ENCODE assay signal across 20 mouse cellular contexts in the genomic region with DNA sequence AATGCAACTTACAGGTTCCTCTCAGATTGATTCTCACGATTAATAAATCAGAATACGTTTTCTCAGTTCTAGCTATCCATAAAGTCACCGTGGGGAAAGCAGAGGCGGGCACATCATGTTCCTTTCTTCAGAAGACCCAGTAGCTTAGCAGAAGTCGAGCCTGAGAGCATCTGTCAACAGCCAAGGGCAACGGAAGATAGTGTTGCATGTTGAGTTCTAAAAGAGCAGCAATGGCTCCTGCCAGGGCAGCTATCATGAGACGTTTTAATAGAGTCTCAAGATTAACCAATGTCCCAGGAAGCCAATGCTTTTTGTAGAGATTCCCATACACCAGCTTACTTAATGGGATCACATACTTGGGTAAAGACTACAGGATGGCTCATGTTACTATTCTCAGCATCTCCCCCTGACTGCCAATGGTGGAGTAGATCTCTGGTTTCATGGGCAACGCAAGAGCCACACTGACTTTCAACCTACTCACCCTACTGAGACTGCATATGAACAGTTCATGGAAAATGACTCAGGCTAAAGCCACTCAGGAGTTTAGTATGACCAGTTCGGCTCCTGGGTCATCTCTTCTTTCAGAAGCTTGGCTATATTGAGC.
"Had no signal": no experiment of that assay in that cellular context is flagged by ENCODE, and none has a peak within 500 bp of the region (broad histone marks: within the 10 kb centered on the region; RNA-seq: fewer than 3 reads in every experiment).

No protein-coding gene starts in this region.

- H3K4me1 ChIP-seq: limb, embryonic 10.5 days; limb, embryonic 13.5 days; liver, embryonic 12.5 days; liver, embryonic 15.5 days; midbrain, embryonic 12.5 days; midbrain, embryonic 15.5 days; neural tube, embryonic 12.5 days; neural tube, embryonic 15.5 days had no signal

- ATAC-seq: liver, embryonic 12.5 days; midbrain, embryonic 15.5 days had no signal

- H3K27me3 ChIP-seq: limb, embryonic 13.5 days; liver, embryonic 12.5 days; liver, embryonic 15.5 days; lung, embryonic 15.5 days; midbrain, embryonic 12.5 days; midbrain, embryonic 15.5 days; neural tube, embryonic 12.5 days; neural tube, embryonic 15.5 days had no signal

- H3K27ac ChIP-seq: limb, embryonic 10.5 days; limb, embryonic 13.5 days; liver, embryonic 12.5 days; liver, embryonic 15.5 days; lung, embryonic 15.5 days; macrophage; midbrain, embryonic 12.5 days; midbrain, embryonic 15.5 days; neural tube, embryonic 12.5 days; neural tube, embryonic 15.5 days had no signal

- H3K4me2 ChIP-seq: limb, embryonic 13.5 days; liver, embryonic 12.5 days; liver, embryonic 15.5 days; lung, embryonic 15.5 days; midbrain, embryonic 12.5 days; midbrain, embryonic 15.5 days; neural tube, embryonic 12.5 days; neural tube, embryonic 15.5 days had no signal

- H3K36me3 ChIP-seq: limb, embryonic 10.5 days; limb, embryonic 13.5 days; liver, embryonic 12.5 days; liver, embryonic 15.5 days; lung, embryonic 15.5 days; midbrain, embryonic 12.5 days; midbrain, embryonic 15.5 days; neural tube, embryonic 12.5 days; neural tube, embryonic 15.5 days had no signal

- DNase-seq: kidney, postnatal 14 days; kidney, postnatal 4 days; liver; lung, adult 18-20 months; lung, postnatal 14 days; right cerebral cortex, adult 18-20 months; right cerebral cortex, postnatal 25 days; thymus, adult 2 months; thymus, postnatal 14 days; thymus, postnatal 4 days had no signal

- H3K9me3 ChIP-seq: limb, embryonic 10.5 days; limb, embryonic 13.5 days; liver, embryonic 12.5 days; liver, embryonic 15.5 days; lung, embryonic 15.5 days; midbrain, embryonic 12.5 days; midbrain, embryonic 15.5 days; neural tube, embryonic 12.5 days; neural tube, embryonic 15.5 days had no signal

- H3K4me3 ChIP-seq: limb, embryonic 10.5 days; limb, embryonic 13.5 days; liver, embryonic 12.5 days; liver, embryonic 15.5 days; lung, embryonic 15.5 days; midbrain, embryonic 12.5 days; midbrain, embryonic 15.5 days; neural tube, embryonic 12.5 days; neural tube, embryonic 15.5 days had no signal

- H3K9ac ChIP-seq: limb, embryonic 13.5 days; liver, embryonic 12.5 days; liver, embryonic 15.5 days; lung, embryonic 15.5 days; midbrain, embryonic 12.5 days; midbrain, embryonic 15.5 days; neural tube, embryonic 12.5 days; neural tube, embryonic 15.5 days had no signal
